Mouse (Mus musculus) natural killer cell, adult 2 months (primary cell): ENCODE measurements around the gene Gm12845.
"Not testable (repeated sequence)": the region's sequence is repeated elsewhere in the genome, so short reads cannot be mapped to it uniquely, and the experiment has no call there.

Experiments
- DNase-seq, 2 experiments: peaks; one replicate each; pipeline ENCODE4 v3.0.0; 2022; ENCODE audit warnings: low spot score in 2 of 2

Gm12845 gene

DNA sequence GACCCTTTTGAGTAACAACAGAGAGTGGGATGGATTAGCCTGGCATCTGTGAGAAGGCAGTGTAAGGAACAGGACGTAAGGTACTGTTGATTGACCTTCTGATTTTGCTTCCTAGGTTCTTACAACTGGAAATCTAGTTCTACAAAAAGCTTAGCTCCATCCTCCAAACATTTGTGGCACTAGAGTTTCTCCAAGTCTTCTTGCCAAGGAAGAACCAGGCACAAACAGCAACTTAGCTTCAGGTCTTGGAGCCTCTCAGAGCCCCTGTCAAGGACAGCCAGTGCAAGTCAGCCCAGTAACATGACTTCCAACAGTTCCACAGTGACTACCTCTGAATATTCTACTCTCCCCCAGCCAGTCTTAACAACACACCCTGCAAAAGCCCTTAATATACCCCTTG lies at the start of gene Gm12845:
Gene Gm12845 (plus strand): TSS at position 301 of the 400 bp plus-strand sequence.
- no peak for DNase-seq

DNA sequence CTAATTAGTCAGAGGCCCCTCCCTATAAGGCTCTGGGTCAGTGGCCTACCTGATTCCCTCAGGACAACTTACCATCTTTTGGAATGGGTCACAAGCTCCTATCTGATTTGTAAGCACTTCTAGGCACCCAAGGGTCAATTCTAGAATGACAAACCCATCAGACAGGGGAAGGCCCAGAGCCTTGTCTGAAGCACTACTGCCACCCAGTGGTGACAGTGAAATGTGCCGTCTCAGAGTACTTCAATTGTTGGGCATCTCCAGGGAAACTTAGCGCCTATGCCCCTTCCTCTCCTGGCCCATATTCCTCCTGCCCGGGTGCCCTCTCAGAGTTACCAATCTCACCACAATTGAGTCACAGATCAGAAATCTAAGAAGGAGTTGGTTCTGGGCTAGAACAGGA lies 47.3 kb upstream of the Gm12845 start:
- DNase-seq = peak; percentile 42 to 60

DNA sequence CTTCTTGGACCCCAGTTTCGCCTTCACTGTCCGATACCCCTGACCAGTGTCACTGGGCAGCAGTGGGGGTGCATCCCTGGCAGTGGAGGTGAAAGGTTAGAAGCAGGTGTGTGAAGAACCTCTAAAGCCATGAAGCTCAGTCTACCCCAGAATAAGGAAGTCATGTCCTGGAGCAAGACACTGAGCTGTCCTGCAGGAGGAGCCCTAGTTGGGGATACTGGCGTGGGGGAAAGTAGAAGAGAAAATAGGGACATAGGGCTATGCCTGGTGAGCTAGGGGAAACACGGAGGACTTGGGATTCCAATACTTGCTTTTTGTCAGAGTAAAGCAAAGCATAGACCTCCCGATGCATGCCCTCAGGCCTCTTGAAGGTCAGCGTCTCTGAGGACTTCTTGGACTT lies 43.2 kb upstream of the Gm12845 start:
- DNase-seq = no peak

DNA sequence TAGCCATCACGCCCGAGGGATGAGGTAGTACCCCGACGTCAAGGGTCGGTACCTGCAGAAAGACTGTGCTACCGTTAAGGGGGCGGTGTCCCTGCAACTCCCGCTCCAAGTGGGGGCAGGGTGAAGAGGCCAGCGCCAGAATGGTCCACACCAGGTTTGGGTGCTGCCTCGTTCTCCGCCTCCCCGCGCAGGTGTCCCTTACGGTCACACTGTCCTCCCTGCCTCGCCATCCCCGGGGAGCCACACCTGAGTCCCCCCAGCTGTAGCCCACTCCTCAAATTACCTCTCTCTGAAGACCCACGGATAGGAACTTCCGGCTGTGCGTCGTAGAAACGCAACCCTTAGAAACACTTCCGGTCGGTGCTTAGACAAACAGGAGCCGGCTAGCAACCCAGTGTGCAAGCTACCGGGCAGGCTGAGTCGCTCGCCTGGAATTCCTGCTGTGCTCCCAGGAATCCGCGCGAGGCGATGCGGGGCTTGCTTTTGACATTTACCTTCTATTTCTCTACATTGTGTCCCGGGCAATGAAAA lies 42.2 kb upstream of the Gm12845 start, which contains the start of gene Dmap1:
Gene Dmap1 (minus strand): TSS at position 343 of the 531 bp plus-strand sequence.
- peak; percentile 76 to 81 for DNase-seq

DNA sequence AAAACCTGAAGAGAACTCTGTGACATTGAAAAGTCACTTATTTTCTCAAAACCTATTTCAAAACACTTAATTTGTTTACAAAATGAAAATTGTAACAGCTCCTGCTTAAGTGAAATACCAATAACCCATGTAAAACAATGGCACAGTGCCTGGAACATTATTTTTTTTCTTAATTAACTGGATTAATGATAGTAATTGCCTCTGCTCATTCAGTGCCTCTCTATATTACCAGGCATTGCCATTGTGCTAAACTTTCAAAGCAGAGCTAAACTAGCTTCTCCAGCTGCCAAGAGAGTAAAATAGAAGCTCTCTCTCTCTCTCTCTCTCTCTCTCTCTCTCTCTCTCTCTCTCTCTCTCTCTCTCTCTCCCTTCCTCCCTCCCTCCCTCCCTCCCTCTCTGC lies 41.7 kb upstream of the Gm12845 start:
- no peak for DNase-seq

DNA sequence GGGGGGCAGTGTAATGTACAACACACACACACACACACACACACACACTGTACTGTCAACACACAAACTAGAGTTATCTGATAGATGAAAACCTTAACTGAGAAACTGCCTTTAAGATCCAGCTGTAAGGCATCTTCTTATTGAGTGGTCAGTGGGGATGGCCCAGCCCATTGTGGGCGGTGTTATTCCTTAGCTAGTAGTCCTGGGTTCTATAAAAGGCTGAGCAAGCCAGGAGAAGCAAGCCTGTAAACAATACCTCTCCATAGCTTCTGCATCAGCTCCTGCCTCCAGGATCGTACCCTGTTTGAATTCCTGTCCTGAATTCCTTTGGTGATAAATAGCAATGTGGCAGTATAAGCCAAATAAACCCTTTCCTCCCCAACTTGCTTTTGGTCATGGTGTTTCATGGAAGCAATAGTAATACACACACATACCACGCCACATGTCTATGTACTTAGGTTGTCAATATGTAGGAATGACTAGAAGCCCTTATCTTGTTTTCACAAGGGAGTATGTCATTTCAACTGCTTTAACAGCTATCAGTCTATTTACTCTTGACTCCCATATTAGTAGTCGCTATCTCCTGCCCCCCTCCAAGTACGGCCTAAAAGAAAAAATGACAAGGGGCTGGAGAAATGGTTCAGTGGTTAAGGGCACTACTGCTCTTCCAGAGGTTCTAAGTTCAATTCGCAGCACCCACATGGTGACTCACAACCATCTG lies 41.0 kb upstream of the Gm12845 start:
- no peak for DNase-seq

DNA sequence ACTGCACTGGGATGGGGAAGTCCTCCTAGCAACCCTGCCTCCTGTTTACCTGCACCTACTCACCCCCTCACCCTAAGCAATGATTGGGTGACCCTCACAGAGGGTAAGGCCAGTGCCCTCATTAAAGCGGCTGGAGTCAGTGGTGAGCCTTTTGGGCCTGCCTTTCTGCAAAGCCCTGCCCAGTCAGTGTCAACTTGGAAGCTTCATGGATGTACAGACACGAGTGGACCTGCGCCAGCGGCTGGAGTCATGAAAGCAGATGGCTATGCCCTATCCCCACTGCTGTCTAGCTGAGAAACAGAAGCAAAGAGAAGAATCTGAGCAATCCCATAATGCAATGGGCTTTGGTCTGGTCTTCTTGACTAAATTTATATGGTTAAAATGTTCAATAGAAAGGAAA lies 37.9 kb upstream of the Gm12845 start:
- DNase-seq = no peak

DNA sequence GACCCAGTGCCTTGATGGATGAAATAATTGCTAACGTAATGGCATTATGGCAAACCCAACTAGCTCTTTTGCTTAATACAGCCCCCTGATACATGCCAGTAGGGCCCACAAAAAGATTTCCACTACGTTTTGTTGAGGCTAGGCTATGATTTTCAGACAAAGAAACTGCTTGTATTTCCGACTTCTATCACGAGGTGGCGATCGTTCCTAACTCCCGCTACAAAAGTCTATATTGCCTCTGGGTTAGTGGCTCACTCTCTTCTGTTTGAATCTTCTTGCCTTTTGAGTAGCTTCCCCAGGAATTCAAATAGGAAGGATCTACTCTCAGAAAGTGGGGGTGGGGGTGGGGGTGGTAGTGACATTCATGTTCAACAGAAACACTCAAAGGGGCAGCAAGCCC lies 18.9 kb upstream of the Gm12845 start:
- DNase-seq = peak in 1 of 2 experiments; percentile 17

DNA sequence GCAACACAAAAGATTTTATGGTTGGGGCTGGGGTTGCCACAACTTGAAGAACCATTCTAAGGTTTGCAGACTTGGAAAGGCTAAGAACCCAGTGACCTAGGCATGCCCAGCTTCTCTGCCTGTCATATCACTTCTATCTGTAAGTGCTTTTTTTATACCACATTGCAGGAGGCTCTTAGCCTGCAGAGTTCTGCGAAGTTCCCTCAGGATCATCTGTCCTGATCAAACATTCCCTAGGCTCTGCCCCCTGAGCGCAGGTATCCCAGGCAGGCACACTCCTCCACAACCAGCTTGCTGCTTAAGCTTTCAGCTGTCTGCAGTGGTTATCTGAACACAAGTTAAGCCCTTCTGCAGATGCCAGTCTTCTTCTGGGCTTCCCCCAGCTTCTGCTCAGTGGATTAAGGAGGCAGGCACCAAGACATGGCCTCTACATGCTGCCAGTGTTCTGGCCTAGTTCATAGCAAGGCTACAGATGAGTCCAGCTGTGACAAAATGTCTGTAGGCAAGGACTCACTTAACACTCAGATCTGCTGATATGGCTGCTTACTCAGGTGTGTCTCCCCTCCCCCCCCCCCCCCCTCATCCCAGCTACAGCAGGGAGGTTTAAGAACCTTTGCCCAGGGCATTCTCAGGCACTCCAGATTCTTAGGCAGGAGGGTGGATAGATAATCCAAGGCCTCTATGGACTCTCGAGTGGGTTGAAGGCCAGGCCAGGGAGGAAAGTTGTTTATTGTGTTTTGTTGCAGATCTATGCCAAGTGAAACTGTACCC lies 15.2 kb upstream of the Gm12845 start:
- DNase-seq = no peak

DNA sequence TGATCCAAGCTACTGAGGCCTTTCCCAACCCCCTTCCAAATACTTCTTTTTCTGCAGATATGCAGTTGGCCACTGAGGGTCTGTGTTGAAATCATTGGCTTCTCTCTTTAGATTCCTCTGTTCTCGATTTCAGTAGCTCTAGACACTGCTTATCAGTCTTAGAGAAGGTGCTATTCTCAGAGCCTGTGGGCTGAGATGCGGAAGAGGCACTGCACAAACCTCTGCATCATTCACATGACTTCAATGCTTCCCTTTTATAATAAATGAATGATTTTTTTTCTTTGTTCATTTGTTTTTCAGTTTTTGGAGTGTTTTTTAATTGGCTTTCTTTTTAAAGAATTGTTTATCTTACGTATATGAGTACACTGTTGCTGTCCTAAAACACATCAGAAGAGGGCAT lies 11.9 kb upstream of the Gm12845 start:
- DNase-seq = no peak

DNA sequence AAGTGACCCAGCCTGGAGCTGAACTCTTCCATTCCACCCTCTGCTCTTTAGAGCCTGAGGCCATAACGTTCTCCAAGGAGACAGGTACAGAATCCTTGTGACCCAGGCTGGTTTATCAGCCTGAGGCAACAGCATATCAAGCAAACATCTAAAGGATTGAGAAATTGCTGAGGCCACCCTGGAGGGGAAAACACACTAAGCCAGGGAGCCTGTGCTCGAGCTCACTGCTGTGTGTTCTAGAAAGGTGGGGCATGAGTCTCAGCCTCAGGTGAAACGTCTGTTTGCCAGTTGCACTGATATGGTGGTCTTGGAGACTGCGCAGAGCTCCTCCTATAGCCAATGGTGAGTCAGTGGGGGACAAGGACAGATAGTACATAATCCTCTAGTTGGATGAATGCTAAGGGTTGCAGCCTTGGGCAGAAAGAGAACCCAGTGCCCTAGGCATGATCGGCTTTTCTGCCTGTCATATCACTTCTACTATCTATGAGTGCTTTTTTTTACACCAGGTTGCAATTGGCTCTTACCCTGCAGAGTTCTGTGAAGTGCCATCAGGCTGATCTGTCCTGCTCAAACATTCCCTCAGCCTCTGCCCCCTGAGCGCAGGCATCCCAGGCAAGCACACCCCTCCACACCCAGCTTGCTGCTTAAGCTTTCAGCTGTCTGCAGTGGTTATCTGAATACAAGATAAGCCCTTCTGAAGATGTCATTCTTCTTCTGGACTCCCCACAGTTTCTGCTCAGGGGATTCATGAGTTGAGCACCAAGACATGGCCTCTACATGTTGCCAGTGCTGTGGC lies 10.7 kb upstream of the Gm12845 start:
- DNase-seq = no peak

DNA sequence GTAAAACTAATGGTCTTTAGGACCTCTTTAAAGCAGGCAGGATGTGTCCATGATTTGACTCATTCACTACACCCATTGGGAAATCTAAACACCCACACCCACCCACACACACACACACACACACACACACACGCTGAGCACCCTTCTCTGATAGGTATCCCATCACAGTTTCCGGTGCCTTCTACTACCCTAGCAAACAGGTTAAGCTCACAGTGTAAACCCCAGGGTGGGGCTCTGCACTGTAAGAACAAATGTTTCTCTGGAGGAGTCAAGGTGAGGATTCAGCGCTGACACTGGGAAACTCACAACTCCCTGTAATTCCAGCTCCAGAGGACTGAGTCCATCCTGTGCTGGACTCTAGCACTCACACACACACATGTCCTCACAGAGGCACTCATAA lies 7.7 kb downstream of the Gm12845 start:
- no peak for DNase-seq

DNA sequence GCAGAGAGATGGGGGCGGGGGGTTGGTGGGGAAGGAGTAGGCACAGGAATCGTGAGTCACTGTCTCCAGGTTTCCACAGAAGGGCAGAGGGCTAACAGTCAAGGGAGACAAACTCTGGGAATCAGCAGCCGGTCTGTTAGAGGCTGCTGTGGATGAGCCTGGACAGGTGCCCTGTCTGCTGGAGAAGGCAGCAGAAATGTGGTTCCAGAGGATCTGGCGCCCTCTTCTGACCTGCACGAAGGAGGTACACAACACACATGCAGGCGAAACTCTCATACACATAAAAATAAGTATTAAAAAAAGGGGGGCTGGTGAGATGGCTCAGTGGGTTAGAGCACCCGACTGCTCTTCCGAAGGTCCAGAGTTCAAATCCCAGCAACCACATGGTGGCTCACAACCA lies 13.3 kb downstream of the Gm12845 start:
- DNase-seq = no peak

DNA sequence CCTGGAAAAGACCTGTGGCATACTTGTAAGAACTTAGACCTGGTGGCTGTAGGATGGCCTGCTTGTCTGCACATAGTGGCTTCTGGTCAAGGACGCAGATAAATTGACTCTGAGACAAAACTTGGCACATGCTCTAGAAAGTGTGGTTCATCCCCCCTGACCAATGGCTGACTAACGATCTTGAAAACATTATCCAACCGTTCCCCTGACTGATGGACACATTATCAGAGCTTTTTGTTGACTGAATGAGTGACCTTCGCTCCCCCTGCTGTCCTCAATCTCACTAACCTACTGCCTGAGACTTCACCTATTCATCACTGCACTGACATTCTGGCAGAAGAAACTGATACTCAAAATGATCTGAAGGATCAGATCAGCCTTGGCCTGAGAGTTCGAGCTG lies 28.3 kb downstream of the Gm12845 start:
- DNase-seq = not testable (repeated sequence)

DNA sequence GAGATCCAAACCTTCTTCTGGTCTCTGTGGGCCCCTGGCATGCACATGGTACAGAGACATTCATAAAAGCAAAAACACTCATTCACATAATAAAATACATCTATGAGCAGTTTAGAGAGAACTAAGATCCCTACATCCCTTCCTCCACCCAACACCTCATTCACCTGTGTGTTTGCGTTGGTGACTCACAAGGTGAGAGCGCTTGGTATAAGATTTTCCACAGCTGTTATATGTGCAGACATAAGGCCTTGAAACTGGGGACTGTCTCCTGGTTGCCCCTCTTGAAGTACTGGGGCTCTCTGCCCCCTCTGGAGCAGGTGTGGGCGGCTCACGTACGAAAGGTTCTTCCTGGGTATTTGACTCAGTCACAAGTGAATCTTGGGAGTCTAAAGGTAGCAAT lies 35.9 kb downstream of the Gm12845 start:
- DNase-seq = no peak

DNA sequence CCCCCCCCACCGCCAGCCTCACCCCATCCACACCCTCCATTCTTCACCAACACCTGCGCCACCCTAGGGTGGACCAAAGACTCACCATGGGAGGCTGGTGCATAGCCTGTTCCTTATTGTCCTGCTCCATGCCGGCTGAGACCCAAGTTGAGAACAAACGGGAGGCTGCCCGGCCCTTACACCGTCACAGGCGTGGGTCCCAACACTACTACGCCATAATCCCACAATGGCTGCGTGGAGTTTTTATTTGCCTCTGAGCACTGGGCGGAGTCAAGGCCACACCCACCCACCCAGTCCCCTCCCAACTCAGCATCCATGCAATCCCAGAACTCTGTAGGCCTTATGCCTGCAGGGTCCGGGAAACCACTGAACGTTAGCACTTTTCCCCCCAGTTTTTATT lies 41.2 kb downstream of the Gm12845 start, which contains the start of gene Klf17:
Gene Klf17 (minus strand): TSS at position 233 of the 400 bp plus-strand sequence.
- DNase-seq = no peak

DNA sequence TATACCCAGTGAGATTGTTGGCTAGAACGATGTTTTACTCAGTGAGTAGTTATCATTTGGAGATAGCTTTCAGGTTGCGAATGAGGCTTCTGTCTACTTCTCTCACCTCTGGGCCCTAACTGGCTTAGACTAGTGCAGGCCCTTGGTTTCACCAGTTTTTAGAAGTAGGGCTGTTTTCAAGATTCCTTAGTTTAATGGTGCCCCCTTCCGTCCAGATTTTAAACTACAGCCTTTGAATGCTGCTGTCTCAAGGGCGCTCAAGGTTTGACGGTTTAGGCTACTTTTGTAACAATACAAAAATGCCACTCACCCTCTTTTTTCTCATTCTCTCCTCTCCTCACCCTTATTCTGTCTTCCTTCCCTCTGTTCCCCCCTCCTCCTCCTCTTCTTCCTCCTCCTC lies 46.7 kb downstream of the Gm12845 start:
- peak in 1 of 2 experiments; percentile 12 for DNase-seq

DNA sequence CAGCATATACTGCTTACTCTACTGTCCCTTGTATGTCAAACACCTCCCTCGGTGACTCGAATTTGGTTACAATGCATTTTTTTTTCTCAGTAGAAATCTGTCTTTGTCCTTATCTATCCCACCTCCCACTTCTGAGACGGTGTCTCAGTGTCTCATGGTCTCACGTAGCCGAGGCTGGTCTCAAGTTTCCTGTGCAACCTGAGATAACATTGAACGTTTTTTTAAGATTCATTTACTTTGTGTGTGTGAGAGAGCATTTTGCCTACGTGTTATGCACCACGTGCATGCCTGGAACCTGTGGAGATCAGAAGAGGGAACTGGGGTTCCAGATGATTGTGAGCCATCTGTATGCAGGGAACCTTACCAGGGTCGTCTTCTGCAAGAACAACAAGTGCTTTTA lies 48.7 kb downstream of the Gm12845 start:
- DNase-seq = no peak
